ENCODE assay signal across 8 mouse cellular contexts in the genomic region with DNA sequence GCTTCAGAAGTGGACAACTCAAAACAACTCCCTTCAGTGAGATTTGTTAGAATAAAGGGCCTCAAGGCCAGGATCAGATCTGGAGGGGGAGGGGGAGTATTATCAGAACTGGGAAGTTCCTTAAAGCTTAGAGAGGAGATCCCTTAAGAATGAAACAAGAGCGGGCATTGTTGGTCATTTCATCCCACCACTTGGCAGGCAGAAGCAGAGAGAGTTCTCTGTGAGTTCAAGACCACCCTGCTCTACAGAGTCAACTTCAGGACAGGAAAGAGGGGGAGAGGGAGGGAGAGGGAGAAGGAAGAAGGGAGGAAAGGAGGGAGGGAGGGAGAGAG. TPM values are rescaled to one million over a fixed set of nuclear protein-coding genes. Genes with fewer than 3 reads are reported as not detected.
DNase-seq lines count a peak whose midpoint lies in the region; ATAC-seq and TF ChIP-seq lines count a peak whose summit lies in the region.

No protein-coding gene starts in this region.

- no peaks in the 10 kb centered on the region for H3K27me3 ChIP-seq in kidney, embryonic 14.5 days (ENCODE audit: control insufficient read depth, insufficient read depth, low read length)
- no peaks in the 10 kb centered on the region for H3K27me3 ChIP-seq in forebrain, postnatal 0 days (ENCODE audit: insufficient read depth, low read length)
- no peaks in the 10 kb centered on the region for H3K27me3 ChIP-seq in midbrain, embryonic 14.5 days (ENCODE audit: control insufficient read depth, insufficient read depth, low read length)

- no peak overlapping the region for H3K4me2 ChIP-seq in kidney, embryonic 14.5 days (replicated peaks; ENCODE audit: low read depth, low read length)
- H3K4me2 ChIP-seq in forebrain, postnatal 0 days (ENCODE audit: low read depth) = peak overlapping the region; percentile 76
- peak overlapping the region; percentile 76; the same call in 1 of the 2 replicates for H3K4me2 ChIP-seq in midbrain, embryonic 14.5 days (ENCODE audit: low read length)

- peak overlapping the region; percentile 71 for H3K27ac ChIP-seq in kidney, embryonic 14.5 days (ENCODE audit: low read depth, low read length)
- peak overlapping the region; percentile 42 for H3K27ac ChIP-seq in brown adipose tissue, adult 24 weeks (replicated peaks; ENCODE audit: low read depth, low read length)
- H3K27ac ChIP-seq in forebrain, postnatal 0 days (ENCODE audit: low read depth, low read length) = no peak overlapping the region; the same call in 1 of the 2 replicates
- H3K27ac ChIP-seq in midbrain, embryonic 14.5 days (replicated peaks; ENCODE audit: low read depth, low read length) = 0 out of 2 replicates have a peak overlapping the region, but pooled peaks have one; percentile 37

- no peaks in the 10 kb centered on the region for H3K36me3 ChIP-seq in kidney, embryonic 14.5 days (ENCODE audit: control insufficient read depth, insufficient read depth, low read length)
- no peaks in the 10 kb centered on the region for H3K36me3 ChIP-seq in forebrain, postnatal 0 days (ENCODE audit: insufficient read depth)
- H3K36me3 ChIP-seq in midbrain, embryonic 14.5 days (ENCODE audit: control insufficient read depth, insufficient read depth, low read length) = no peaks in the 10 kb centered on the region

- no peaks in the 10 kb centered on the region for H3K9me3 ChIP-seq in kidney, embryonic 14.5 days (ENCODE audit: control insufficient read depth, low read length)
- H3K9me3 ChIP-seq in forebrain, postnatal 0 days (ENCODE audit: low read length) = no peaks in the 10 kb centered on the region
- H3K9me3 ChIP-seq in midbrain, embryonic 14.5 days (ENCODE audit: control insufficient read depth, low read length) = no peaks in the 10 kb centered on the region

- no peak overlapping the region for H3K9ac ChIP-seq in kidney, embryonic 14.5 days (ENCODE audit: low read depth, low read length)
- no peak overlapping the region for H3K9ac ChIP-seq in forebrain, postnatal 0 days
- no peak overlapping the region for H3K9ac ChIP-seq in midbrain, embryonic 14.5 days (replicated peaks; ENCODE audit: low read length)

- ATAC-seq in kidney, embryonic 14.5 days (ENCODE audit: low FRiP score, low TSS enrichment) = no peak
- ATAC-seq in forebrain, postnatal 0 days = no peak
- ATAC-seq in midbrain, embryonic 14.5 days (ENCODE audit: low FRiP score, low TSS enrichment) = no peak

- WGBS in kidney, embryonic 14.5 days = 82% methylated on average over 1 of the region's 1 CpGs
- WGBS in forebrain, postnatal 0 days = 79% methylated on average over 1 of the region's 1 CpGs
- WGBS in midbrain, embryonic 14.5 days = 67% methylated on average over 1 of the region's 1 CpGs

- TF ChIP-seq CTCF in forebrain, postnatal 0 days (IDR thresholded peaks at IDR 0.05; ENCODE audit: low read depth) = no peak

- no peak for DNase-seq in kidney, postnatal 4 days
- DNase-seq in forebrain, postnatal 0 days = no peak
- no peak for DNase-seq in midbrain, embryonic 14.5 days
- DNase-seq in c-Kit-positive CD71-positive TER-119-positive erythroid progenitor cells, embryonic 14.5 days (ENCODE audit: low spot score) = no peak
- no peak for DNase-seq in ovary, adult 18-20 months (ENCODE audit: low spot score)
- no peak for DNase-seq in thymus, postnatal 36 days

- peaks cover 3% of the 10 kb centered on the region; the same call in 1 of the 2 replicates for H3K4me1 ChIP-seq in kidney, embryonic 14.5 days (ENCODE audit: control insufficient read depth, insufficient read depth, low read length)
- peaks cover 3% of the 10 kb centered on the region; the same call in 1 of the 2 replicates for H3K4me1 ChIP-seq in brown adipose tissue, adult 24 weeks (ENCODE audit: control insufficient read depth, insufficient read depth, insufficient read length, low read length)
- H3K4me1 ChIP-seq in forebrain, postnatal 0 days (ENCODE audit: insufficient read depth) = peaks cover 4% of the 10 kb centered on the region
- peaks cover 9% of the 10 kb centered on the region for H3K4me1 ChIP-seq in midbrain, embryonic 14.5 days (ENCODE audit: control insufficient read depth, insufficient read depth, low read length)

- no peak overlapping the region for H3K4me3 ChIP-seq in kidney, embryonic 14.5 days (ENCODE audit: low read length)
- H3K4me3 ChIP-seq in brown adipose tissue, adult 24 weeks (ENCODE audit: insufficient read depth, low read depth, low read length) = no peak overlapping the region
- 0 out of 2 replicates have a peak overlapping the region, but pooled peaks have one; percentile 79 for H3K4me3 ChIP-seq in forebrain, postnatal 0 days (ENCODE audit: low read depth, low read length)
- H3K4me3 ChIP-seq in midbrain, embryonic 14.5 days (replicated peaks; ENCODE audit: low read depth, low read length) = no peak overlapping the region

RNA-seq across cellular contexts. Expression of a gene that starts 0.7 kb away (rescaled TPM):
- polyA plus RNA-seq in kidney, embryonic 14.5 days (2014; fragmentation: Nextera tagmentation; extraction: Ambion mirVana) = 29.4 and 31.7 TPM in 2 replicates
- 10.8 and 15.6 TPM in 2 replicates for polyA plus RNA-seq in brown adipose tissue, adult 24 weeks (2012; ENCODE audit: insufficient read depth, insufficient read length, missing spikeins)
- total RNA-seq in forebrain, postnatal 0 days (2014; rRNA removed) = 37.9 and 38.2 TPM in 2 replicates
- 39.4 and 41.2 TPM in 2 replicates for polyA plus RNA-seq in forebrain, postnatal 0 days (2015; fragmentation: Nextera tagmentation; extraction: Ambion mirVana)
- 23.1 and 24.5 TPM in 2 replicates for polyA plus RNA-seq in midbrain, embryonic 14.5 days (2014; fragmentation: Nextera tagmentation; extraction: Ambion mirVana)

RNA-seq across cellular contexts. Expression of a gene that starts 4.1 kb away (rescaled TPM):
- 12.8 and 23.8 TPM in 2 replicates for polyA plus RNA-seq in kidney, embryonic 14.5 days (2014; fragmentation: Nextera tagmentation; extraction: Ambion mirVana)
- polyA plus RNA-seq in brown adipose tissue, adult 24 weeks (2012; ENCODE audit: insufficient read depth, insufficient read length, missing spikeins) = 12.4 and 13.4 TPM in 2 replicates
- 15.9 and 16.0 TPM in 2 replicates for total RNA-seq in forebrain, postnatal 0 days (2014; rRNA removed)
- polyA plus RNA-seq in forebrain, postnatal 0 days (2015; fragmentation: Nextera tagmentation; extraction: Ambion mirVana) = 16.6 and 17.7 TPM in 2 replicates
- 8.9 and 10.6 TPM in 2 replicates for polyA plus RNA-seq in midbrain, embryonic 14.5 days (2014; fragmentation: Nextera tagmentation; extraction: Ambion mirVana)

RNA-seq across cellular contexts. Expression of a gene that starts 39.1 kb away (rescaled TPM):
- 54.7 and 58.6 TPM in 2 replicates for polyA plus RNA-seq in kidney, embryonic 14.5 days (2014; fragmentation: Nextera tagmentation; extraction: Ambion mirVana)
- polyA plus RNA-seq in brown adipose tissue, adult 24 weeks (2012; ENCODE audit: insufficient read depth, insufficient read length, missing spikeins) = 63.9 and 139 TPM in 2 replicates
- 43.4 and 45.0 TPM in 2 replicates for total RNA-seq in forebrain, postnatal 0 days (2014; rRNA removed)
- 21.2 and 23.6 TPM in 2 replicates for polyA plus RNA-seq in forebrain, postnatal 0 days (2015; fragmentation: Nextera tagmentation; extraction: Ambion mirVana)
- polyA plus RNA-seq in midbrain, embryonic 14.5 days (2014; fragmentation: Nextera tagmentation; extraction: Ambion mirVana) = 20.9 and 23.2 TPM in 2 replicates

RNA-seq across cellular contexts. Expression of a gene that starts 52.4 kb away (rescaled TPM):
- polyA plus RNA-seq in kidney, embryonic 14.5 days (2014; fragmentation: Nextera tagmentation; extraction: Ambion mirVana) = 21.9 and 26.1 TPM in 2 replicates
- polyA plus RNA-seq in brown adipose tissue, adult 24 weeks (2012; ENCODE audit: insufficient read depth, insufficient read length, missing spikeins) = 4.9 and 8.7 TPM in 2 replicates
- total RNA-seq in forebrain, postnatal 0 days (2014; rRNA removed) = 11.8 and 14.4 TPM in 2 replicates
- 9.0 and 10.0 TPM in 2 replicates for polyA plus RNA-seq in forebrain, postnatal 0 days (2015; fragmentation: Nextera tagmentation; extraction: Ambion mirVana)
- 9.0 and 9.9 TPM in 2 replicates for polyA plus RNA-seq in midbrain, embryonic 14.5 days (2014; fragmentation: Nextera tagmentation; extraction: Ambion mirVana)

RNA-seq across cellular contexts. Expression of a gene that starts 53.0 kb away (rescaled TPM):
- 66.3 and 102 TPM in 2 replicates for polyA plus RNA-seq in kidney, embryonic 14.5 days (2014; fragmentation: Nextera tagmentation; extraction: Ambion mirVana)
- 35.5 and 47.6 TPM in 2 replicates for polyA plus RNA-seq in brown adipose tissue, adult 24 weeks (2012; ENCODE audit: insufficient read depth, insufficient read length, missing spikeins)
- 41.7 and 52.1 TPM in 2 replicates for total RNA-seq in forebrain, postnatal 0 days (2014; rRNA removed)
- 44.1 and 70.4 TPM in 2 replicates for polyA plus RNA-seq in forebrain, postnatal 0 days (2015; fragmentation: Nextera tagmentation; extraction: Ambion mirVana)
- 70.2 and 114 TPM in 2 replicates for polyA plus RNA-seq in midbrain, embryonic 14.5 days (2014; fragmentation: Nextera tagmentation; extraction: Ambion mirVana)
